Mouse (Mus musculus): ENCODE measurements around the gene Setdb1.
A peak's percentile ranks its signal among the peaks of the same experiment; 100 is the strongest.

Setdb1 gene

GRCm38 (mm10) chr3:95290156-95290555 is 66.8 kb downstream of the Setdb1 start:
- no peak for DNase-seq

GRCm38 (mm10) chr3:95289419-95289818 is 67.6 kb downstream of the Setdb1 start:
- DNase-seq: no peak

- DNase-seq: no peak
Measured at GRCm38 (mm10) chr3:95287541-95287940, 69.5 kb downstream of the Setdb1 start.

- DNase-seq: peak in 1 of 2 experiments; percentile 27
Measured at GRCm38 (mm10) chr3:95286510-95286909, 70.5 kb downstream of the Setdb1 start.

GRCm38 (mm10) chr3:95286011-95286410 is 71.0 kb downstream of the Setdb1 start:
- no peak for DNase-seq

GRCm38 (mm10) chr3:95285390-95285789 is 71.6 kb downstream of the Setdb1 start:
- no peak for DNase-seq

- no peak for DNase-seq
Measured at GRCm38 (mm10) chr3:95284501-95285281, 72.3 kb downstream of the Setdb1 start.

- no peak for DNase-seq
Measured at GRCm38 (mm10) chr3:95284062-95284461, 72.9 kb downstream of the Setdb1 start.

GRCm38 (mm10) chr3:95283589-95283941 is 73.4 kb downstream of the Setdb1 start:
- DNase-seq: no peak

GRCm38 (mm10) chr3:95282865-95283588 is 74.0 kb downstream of the Setdb1 start:
- DNase-seq: peak; percentile 89 to 92

GRCm38 (mm10) chr3:95282381-95282864 is 74.6 kb downstream of the Setdb1 start:
- peak; percentile 71 to 75 for DNase-seq

- DNase-seq: peak; percentile 99
Measured at GRCm38 (mm10) chr3:95281216-95282126, 75.5 kb downstream of the Setdb1 start, which contains the start of the genes Mindy1 and Prune1. Mindy1 (plus strand) TSS chr3:95281345. Prune1 (minus strand) TSS chr3:95282076.

- peak; percentile 50 to 54 for DNase-seq
Measured at GRCm38 (mm10) chr3:95280747-95281146, 76.3 kb downstream of the Setdb1 start.

- no peak for DNase-seq
Measured at GRCm38 (mm10) chr3:95277149-95277551, 79.9 kb downstream of the Setdb1 start.

- DNase-seq: no peak
Measured at GRCm38 (mm10) chr3:95276428-95276934, 80.5 kb downstream of the Setdb1 start.

- no peak for DNase-seq
Measured at GRCm38 (mm10) chr3:95275161-95275560, 81.8 kb downstream of the Setdb1 start.

GRCm38 (mm10) chr3:95274453-95274852 is 82.5 kb downstream of the Setdb1 start:
- DNase-seq: no peak

All from lung, postnatal 4 days (tissue).